Mouse (Mus musculus) hindbrain, embryonic 10.5 days (tissue): ENCODE data around the gene Olfr1143. TPM values are rescaled to one million over a fixed set of nuclear protein-coding genes. Genes with fewer than 3 reads are reported as not detected.

Experiments used
- DNase-seq: peaks from one replicate; pipeline ENCODE4 v3.0.0-alpha.2; 2017; ENCODE audit warnings: low spot score
- H3K27ac ChIP-seq: fragments of 300-500 bp; sonication (generic); 2 replicates; pipeline ENCODE4 v1.5.1; 2016; ENCODE audit warnings: mild to moderate bottlenecking, moderate library complexity
- H3K27me3 ChIP-seq: fragments of 300-500 bp; sonication (generic); 2 replicates; pipeline ENCODE4 v1.6.1; 2016; ENCODE audit warnings: mild to moderate bottlenecking; ENCODE audit not compliant: poor library complexity, insufficient read depth, severe bottlenecking
- H3K36me3 ChIP-seq: fragments of 300-500 bp; sonication (generic); 2 replicates; pipeline ENCODE4 v1.6.1; 2016; ENCODE audit warnings: mild to moderate bottlenecking, moderate library complexity
- H3K4me1 ChIP-seq: fragments of 300-500 bp; sonication (generic); replicated peaks from 2 replicates; pipeline ENCODE4 v1.6.1; 2016; ENCODE audit warnings: mild to moderate bottlenecking
- H3K4me3 ChIP-seq: fragments of 300-500 bp; sonication (generic); 2 replicates; pipeline ENCODE4 v1.5.1; 2016; ENCODE audit warnings: mild to moderate bottlenecking, moderate library complexity
- H3K9me3 ChIP-seq: fragments of 300-500 bp; sonication (generic); 2 replicates; pipeline ENCODE4 v1.6.1; 2016; ENCODE audit warnings: mild to moderate bottlenecking, moderate library complexity
- WGBS: fragments of 180-500 bp; shearing (Covaris S2); methylation state at CpG from one replicate; pipeline ENCODE4 v1.1.7; 2016; 5-methylcytosine and 5-hydroxymethylcytosine counted together
- polyA plus RNA-seq: library from polyadenylated mRNA; unstranded; fragments of >200 nt; fragmentation: Nextera tagmentation; extraction: Ambion mirVana; gene quantifications from 2 replicates; pipeline ENCODE4 v1.2.1, GENCODE M21; 2016

Gene Olfr1143
- not detected in 2 replicates for polyA plus RNA-seq

GRCm38 (mm10) chr2:87800292-87800691, at the start of gene Olfr1143:
TSS of gene Olfr1143 (plus strand) at chr2:87800592.
- no peak for DNase-seq
- H3K36me3 ChIP-seq, result no peaks in the 10 kb centered on the region
- H3K9me3 ChIP-seq, result no peaks in the 10 kb centered on the region
- no peaks in the 10 kb centered on the region for H3K27me3 ChIP-seq
- no peaks in the 10 kb centered on the region for H3K4me1 ChIP-seq
- H3K27ac ChIP-seq, result no peak within 1 kb of the TSS
- no peak within 1 kb of the TSS for H3K4me3 ChIP-seq

- H3K36me3 ChIP-seq, result no peaks in the 10 kb centered on the region
Observed at GRCm38 (mm10) chr2:87753891-87754290, 46.5 kb upstream of the Olfr1143 start, which contains the start of gene Olfr1141. TSS of gene Olfr1141 (minus strand) at chr2:87753991.

DNA sequence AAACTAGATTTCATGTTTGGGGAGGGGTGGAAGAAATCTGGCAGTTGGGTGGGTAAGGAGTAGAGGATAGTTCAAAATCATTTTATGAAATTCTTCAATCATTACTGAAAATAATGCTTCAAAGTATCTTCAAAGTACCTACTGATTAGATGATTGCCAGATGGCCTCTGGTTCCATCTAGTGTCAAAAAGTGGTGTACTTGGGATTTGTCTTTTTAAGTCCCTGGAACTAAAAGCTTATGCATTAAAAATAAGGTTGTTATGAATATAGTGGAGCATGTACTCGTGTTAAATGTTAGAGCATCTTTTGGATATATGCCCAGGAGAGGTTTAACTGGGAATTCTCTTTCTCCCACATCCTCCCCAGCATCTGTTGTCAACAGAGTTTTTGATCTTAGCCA, 24.2 kb upstream of the Olfr1143 start:
- H3K27me3 ChIP-seq, result no peaks in the 10 kb centered on the region
- DNase-seq, result no peak
- no peak overlapping the region for H3K4me3 ChIP-seq
- H3K9me3 ChIP-seq, result no peaks in the 10 kb centered on the region
- no peaks in the 10 kb centered on the region for H3K4me1 ChIP-seq
- 59% methylated on average over 1 of the region's 1 CpGs for WGBS
- no peak overlapping the region for H3K27ac ChIP-seq
- H3K36me3 ChIP-seq, result no peaks in the 10 kb centered on the region

More at GRCm38 (mm10) chr2:87753891-87754290, 46.5 kb upstream of the Olfr1143 start, which contains the start of gene Olfr1141:
- DNase-seq, result no peak
- H3K4me1 ChIP-seq, result no peaks in the 10 kb centered on the region
- H3K27ac ChIP-seq, result no peak within 1 kb of the TSS
- WGBS, result 90% methylated on average over 1 of the region's 1 CpGs
- H3K9me3 ChIP-seq, result no peaks in the 10 kb centered on the region
- H3K27me3 ChIP-seq, result no peaks in the 10 kb centered on the region
- H3K4me3 ChIP-seq, result no peak within 1 kb of the TSS

- Histone ChIP-seq H3K4me1 (no peaks in the 10 kb centered on the region), H3K36me3 (no peaks in the 10 kb centered on the region), H3K27ac (no peak within 1 kb of the TSS), H3K4me3 (no peak within 1 kb of the TSS), H3K27me3 (no peaks in the 10 kb centered on the region), H3K9me3 (no peaks in the 10 kb centered on the region)
- DNase-seq, result no peak
- 85% methylated on average over 4 of the region's 4 CpGs for WGBS
Observed at GRCm38 (mm10) chr2:87779183-87779582, 21.2 kb upstream of the Olfr1143 start, which contains the start of gene Olfr152. TSS of gene Olfr152 (plus strand) at chr2:87779483.

- Histone ChIP-seq H3K9me3 (no peaks in the 10 kb centered on the region), H3K4me1 (no peaks in the 10 kb centered on the region), H3K27me3 (no peaks in the 10 kb centered on the region), H3K27ac (no peak within 1 kb of the TSS), H3K4me3 (no peak within 1 kb of the TSS), H3K36me3 (no peaks in the 10 kb centered on the region)
- DNase-seq, result no peak
- WGBS, result 81% methylated on average over 1 of the region's 1 CpGs
Observed at GRCm38 (mm10) chr2:87809522-87809921, 9.1 kb downstream of the Olfr1143 start, which contains the start of gene Olfr1145. TSS of gene Olfr1145 (plus strand) at chr2:87809822.

DNA sequence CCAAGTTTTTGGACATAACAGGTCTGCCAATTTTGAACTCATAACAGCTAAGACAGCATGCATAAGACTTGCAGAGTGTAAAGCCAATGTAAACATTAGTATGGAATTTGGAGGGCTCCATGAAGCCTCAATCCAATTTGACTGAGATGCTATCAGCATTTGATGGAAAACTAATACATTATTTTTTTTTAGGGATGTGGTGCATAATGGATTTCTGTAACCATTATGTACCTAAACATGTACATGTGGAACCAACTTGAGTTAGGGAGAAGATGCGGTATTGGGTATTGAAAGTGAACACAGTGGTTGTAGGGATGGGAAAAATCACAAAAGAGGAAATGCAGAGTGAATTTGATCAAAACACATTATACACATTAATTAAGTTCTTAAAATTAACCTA, 29.8 kb downstream of the Olfr1143 start, which contains the start of gene Olfr1148:
Olfr1148 (plus strand) TSS at position 301 of the 400 bp plus-strand sequence.
- Histone ChIP-seq H3K27me3 (no peaks in the 10 kb centered on the region), H3K27ac (no peak within 1 kb of the TSS), H3K9me3 (no peaks in the 10 kb centered on the region), H3K4me3 (no peak within 1 kb of the TSS), H3K36me3 (no peaks in the 10 kb centered on the region), H3K4me1 (no peaks in the 10 kb centered on the region)
- WGBS, result 93% methylated on average over 1 of the region's 1 CpGs
- DNase-seq, result no peak

GRCm38 (mm10) chr2:87843693-87844092, 43.3 kb downstream of the Olfr1143 start, which contains the start of gene Olfr1150-ps1:
TSS of gene Olfr1150-ps1 (plus strand) at chr2:87843993.
- no peak within 1 kb of the TSS for H3K4me3 ChIP-seq
- H3K36me3 ChIP-seq, result no peaks in the 10 kb centered on the region
- no peak within 1 kb of the TSS for H3K27ac ChIP-seq
- no peaks in the 10 kb centered on the region for H3K27me3 ChIP-seq
- DNase-seq, result no peak
- no peaks in the 10 kb centered on the region for H3K9me3 ChIP-seq
- 86% methylated on average over 1 of the region's 1 CpGs for WGBS
- H3K4me1 ChIP-seq, result no peaks in the 10 kb centered on the region

Other genes with a start within 250 kb of the Olfr1143 start
- not detected in 2 replicates for gene Olfr1129, start 226.7 kb upstream of the Olfr1143 start, polyA plus RNA-seq
- not detected in 2 replicates for gene Olfr1130, start 194.4 kb upstream of the Olfr1143 start, polyA plus RNA-seq
- not detected in 2 replicates for gene Olfr1131, start 173.5 kb upstream of the Olfr1143 start, polyA plus RNA-seq
- gene Olfr1132, start 163.1 kb upstream of the Olfr1143 start, polyA plus RNA-seq, result not detected in 2 replicates
- gene Olfr1133, start 153.2 kb upstream of the Olfr1143 start, polyA plus RNA-seq, result not detected in 2 replicates
- gene Olfr1134, start 142.1 kb upstream of the Olfr1143 start, polyA plus RNA-seq, result not detected in 2 replicates
- gene Olfr1135, start 126.9 kb upstream of the Olfr1143 start, polyA plus RNA-seq, result not detected in 2 replicates
- gene Olfr1136, start 106.6 kb upstream of the Olfr1143 start, polyA plus RNA-seq, result not detected in 2 replicates
- not detected in 2 replicates for gene Olfr1137, start 87.4 kb upstream of the Olfr1143 start, polyA plus RNA-seq
- not detected in 2 replicates for gene Olfr1138, start 60.6 kb upstream of the Olfr1143 start, polyA plus RNA-seq
- not detected in 2 replicates for gene Olfr1140, start 56.8 kb upstream of the Olfr1143 start, polyA plus RNA-seq
- gene Olfr1141, start 46.6 kb upstream of the Olfr1143 start, polyA plus RNA-seq, result not detected in 2 replicates
- gene Olfr152, start 21.1 kb upstream of the Olfr1143 start, polyA plus RNA-seq, result not detected in 2 replicates
- not detected in 2 replicates for gene Olfr1145, start 9.2 kb downstream of the Olfr1143 start, polyA plus RNA-seq
- gene Olfr1148, start 29.9 kb downstream of the Olfr1143 start, polyA plus RNA-seq, result not detected in 2 replicates
- not detected in 2 replicates for gene Olfr1150-ps1, start 43.4 kb downstream of the Olfr1143 start, polyA plus RNA-seq
- gene Olfr1151, start 55.3 kb downstream of the Olfr1143 start, polyA plus RNA-seq, result not detected in 2 replicates
- not detected in 2 replicates for gene Olfr1152, start 65.9 kb downstream of the Olfr1143 start, polyA plus RNA-seq
- gene Olfr1153, start 94.4 kb downstream of the Olfr1143 start, polyA plus RNA-seq, result not detected in 2 replicates
- not detected in 2 replicates for gene Olfr1154, start 104.6 kb downstream of the Olfr1143 start, polyA plus RNA-seq
- not detected in 2 replicates for gene Olfr1155, start 144.5 kb downstream of the Olfr1143 start, polyA plus RNA-seq
- not detected in 2 replicates for gene Olfr1156, start 152.5 kb downstream of the Olfr1143 start, polyA plus RNA-seq
- gene Olfr1157, start 167.7 kb downstream of the Olfr1143 start, polyA plus RNA-seq, result not detected in 2 replicates
- gene Olfr74, start 174.1 kb downstream of the Olfr1143 start, polyA plus RNA-seq, result not detected in 2 replicates
- gene Olfr1158, start 189.5 kb downstream of the Olfr1143 start, polyA plus RNA-seq, result not detected in 2 replicates
- not detected in 2 replicates for gene Olfr1160, start 207.7 kb downstream of the Olfr1143 start, polyA plus RNA-seq
- not detected in 2 replicates for gene Olfr1161, start 222.2 kb downstream of the Olfr1143 start, polyA plus RNA-seq
- not detected in 2 replicates for gene Olfr73, start 237.1 kb downstream of the Olfr1143 start, polyA plus RNA-seq